Mouse (Mus musculus) heart, postnatal 0 days (tissue): ENCODE results near the gene Mb21d2. TPM values are rescaled to one million over a fixed set of nuclear protein-coding genes. Genes with fewer than 3 reads are reported as not detected.
A peak's percentile ranks its signal among the peaks of the same experiment; 100 is the strongest.

Experiments used
- ATAC-seq: fragments of 200-750 bp; cut with Nextera tagmentation; 2 replicates; pipeline ENCODE4 v1.8.0; 2017; ENCODE audit warnings: low read depth, moderate number of reproducible peaks, moderate library complexity; ENCODE audit not compliant: insufficient read depth
- DNase-seq: peaks from one replicate; pipeline ENCODE4 v3.0.0-alpha.2; 2016; ENCODE audit warnings: low spot score
- H3K27ac ChIP-seq: fragments of 300-500 bp; sonication (generic); 2 replicates; pipeline ENCODE4 v1.5.1; 2014; ENCODE audit warnings: low read depth, mild to moderate bottlenecking
- H3K27me3 ChIP-seq: fragments of 300-500 bp; sonication (generic); 2 replicates; pipeline ENCODE4 v1.6.1; 2014; ENCODE audit warnings: low read length, mixed read lengths; ENCODE audit not compliant: control insufficient read depth, insufficient read depth
- H3K36me3 ChIP-seq: fragments of 300-500 bp; sonication (generic); replicated peaks from 2 replicates; pipeline ENCODE4 v1.6.1; 2014; ENCODE audit warnings: low read length, mixed read lengths; ENCODE audit not compliant: control insufficient read depth, insufficient read depth
- H3K4me1 ChIP-seq: fragments of 300-500 bp; sonication (generic); 2 replicates; pipeline ENCODE4 v1.6.1; 2014; ENCODE audit warnings: antibody characterized with exemption; ENCODE audit not compliant: control insufficient read depth, insufficient read depth
- H3K4me2 ChIP-seq: fragments of 300-500 bp; sonication (generic); 2 replicates; pipeline ENCODE4 v1.6.1; 2014; ENCODE audit warnings: low read depth, mild to moderate bottlenecking, low read length, moderate library complexity
- H3K4me3 ChIP-seq: fragments of 300-500 bp; sonication (generic); 2 replicates; pipeline ENCODE4 v1.5.1; 2014; ENCODE audit warnings: low read depth, low read length
- H3K9ac ChIP-seq: fragments of 300-500 bp; sonication (generic); replicated peaks from 2 replicates; pipeline ENCODE4 v1.6.1; 2014; ENCODE audit warnings: low read depth, low read length, mixed read lengths
- H3K9me3 ChIP-seq: fragments of 300-500 bp; sonication (generic); replicated peaks from 2 replicates; pipeline ENCODE4 v1.6.1; 2016; ENCODE audit warnings: low read length; ENCODE audit not compliant: control insufficient read depth
- CTCF ChIP-seq: IDR thresholded peaks from 2 replicates; pipeline ENCODE4 v1.5.1; 2016; ENCODE audit warnings: antibody characterized with exemption, control low read depth, low read depth
- EP300 ChIP-seq: IDR thresholded peaks from 2 replicates; pipeline ENCODE4 v1.6.1; 2016; ENCODE audit warnings: antibody characterized with exemption, low read depth
- WGBS: fragments of 180-500 bp; shearing (Covaris S2); extraction: QIAGEN DNeasy Blood & Tissue Kit; methylation state at CpG from one replicate; pipeline ENCODE4 v1.1.7; 2014; 5-methylcytosine and 5-hydroxymethylcytosine counted together
- polyA plus RNA-seq: library from polyadenylated mRNA; unstranded; fragments of >200 nt; fragmentation: Nextera tagmentation; extraction: Ambion mirVana; gene quantifications from 2 replicates; pipeline ENCODE4 v1.2.1, GENCODE M21; 2015
- total RNA-seq: library from RNA; depleted of rRNA; stranded (reverse); fragments of >200 nt; gene quantifications from 2 replicates; pipeline ENCODE4 v1.2.3, GENCODE M21; 2014; ENCODE audit warnings: low replicate concordance

Gene Mb21d2
- total and polyA plus RNA-seq, 2 experiments from 2014 or later: 1.9 to 15.6 TPM

GRCm38 (mm10) chr16:28899161-28899540, 30.3 kb downstream of the Mb21d2 start:
- peak overlapping the region; percentile 51; the same call in 1 of the 2 replicates for H3K4me2 ChIP-seq
- ATAC-seq: no peak
- no peaks in the 10 kb centered on the region for H3K36me3 ChIP-seq
- no peak for TF ChIP-seq CTCF
- no peak for TF ChIP-seq EP300
- H3K27me3 ChIP-seq: no peaks in the 10 kb centered on the region
- 76% methylated on average over 4 of the region's 4 CpGs for WGBS
- H3K27ac ChIP-seq: no peak overlapping the region
- H3K4me3 ChIP-seq: no peak overlapping the region
- no peak for DNase-seq
- H3K9me3 ChIP-seq: no peaks in the 10 kb centered on the region
- no peak overlapping the region for H3K9ac ChIP-seq
- H3K4me1 ChIP-seq: peaks cover 11% of the 10 kb centered on the region; the same call in 1 of the 2 replicates

- WGBS: 10% methylated on average over 15 of the region's 15 CpGs
- peak; percentile 57 for DNase-seq
- ATAC-seq: 0 out of 2 replicates have a peak, but pooled peaks have one; percentile 57
- H3K4me3 ChIP-seq: peak overlapping the region; percentile 0; the same call in 1 of the 2 replicates
- H3K27ac ChIP-seq: no peak overlapping the region
- TF ChIP-seq CTCF: peak; percentile 40
- TF ChIP-seq EP300: no peak
- H3K9ac ChIP-seq: no peak overlapping the region
- H3K4me1 ChIP-seq: peaks cover 11% of the 10 kb centered on the region; the same call in 1 of the 2 replicates
- H3K36me3 ChIP-seq: no peaks in the 10 kb centered on the region
- peak overlapping the region; percentile 51 for H3K4me2 ChIP-seq
- no peaks in the 10 kb centered on the region for H3K9me3 ChIP-seq
- no peaks in the 10 kb centered on the region for H3K27me3 ChIP-seq
These were observed 30.8 kb downstream of the Mb21d2 start for GRCm38 (mm10) chr16:28898509-28899160.

GRCm38 (mm10) chr16:28896571-28896970, 32.9 kb downstream of the Mb21d2 start:
- TF ChIP-seq EP300 (no peak), CTCF (no peak)
- Histone ChIP-seq H3K9ac (no peak overlapping the region), H3K4me1 (peaks cover 11% of the 10 kb centered on the region; the same call in 1 of the 2 replicates), H3K4me3 (no peak overlapping the region), H3K9me3 (no peaks in the 10 kb centered on the region), H3K27me3 (no peaks in the 10 kb centered on the region), H3K4me2 (no peak overlapping the region), H3K36me3 (no peaks in the 10 kb centered on the region), H3K27ac (no peak overlapping the region)
- no peak for DNase-seq
- ATAC-seq: no peak
- WGBS: 94% methylated on average over 7 of the region's 7 CpGs

GRCm38 (mm10) chr16:28894872-28895271, 34.6 kb downstream of the Mb21d2 start:
- Histone ChIP-seq H3K27me3 (no peaks in the 10 kb centered on the region), H3K4me1 (peaks cover 18% of the 10 kb centered on the region; the same call in 1 of the 2 replicates), H3K36me3 (no peaks in the 10 kb centered on the region; the same call in 1 of the 2 replicates), H3K27ac (no peak overlapping the region), H3K4me2 (no peak overlapping the region), H3K4me3 (no peak overlapping the region), H3K9me3 (peaks cover 3% of the 10 kb centered on the region; the same call in 1 of the 2 replicates), H3K9ac (no peak overlapping the region)
- 90% methylated on average over 6 of the region's 6 CpGs for WGBS
- DNase-seq (no peak), ATAC-seq (no peak)
- TF ChIP-seq EP300 (no peak), CTCF (no peak)

GRCm38 (mm10) chr16:28893266-28893665, 36.2 kb downstream of the Mb21d2 start:
- Histone ChIP-seq H3K9ac (no peak overlapping the region), H3K27ac (no peak overlapping the region), H3K4me3 (no peak overlapping the region), H3K4me2 (no peak overlapping the region), H3K27me3 (no peaks in the 10 kb centered on the region), H3K4me1 (peaks cover 10% of the 10 kb centered on the region; the same call in 1 of the 2 replicates), H3K9me3 (peaks cover 7% of the 10 kb centered on the region; the same call in 1 of the 2 replicates), H3K36me3 (no peaks in the 10 kb centered on the region; the same call in 1 of the 2 replicates)
- 59% methylated on average over 5 of the region's 5 CpGs for WGBS
- no peak for ATAC-seq
- no peak for DNase-seq
- TF ChIP-seq EP300 (no peak), CTCF (no peak)
